Mouse (Mus musculus): Measurements from ENCODE around the gene Gm21903. TPM values are rescaled to one million over a fixed set of nuclear protein-coding genes. Genes with fewer than 3 reads are reported as not detected.
"Not testable (repeated sequence)": the region's sequence is repeated elsewhere in the genome, so short reads cannot be mapped to it uniquely, and the experiment has no call there.

Gm21903 gene
- total RNA-seq (2015) (not detected in 2 replicates), total RNA-seq (2017) (not detected in 2 replicates)

DNA sequence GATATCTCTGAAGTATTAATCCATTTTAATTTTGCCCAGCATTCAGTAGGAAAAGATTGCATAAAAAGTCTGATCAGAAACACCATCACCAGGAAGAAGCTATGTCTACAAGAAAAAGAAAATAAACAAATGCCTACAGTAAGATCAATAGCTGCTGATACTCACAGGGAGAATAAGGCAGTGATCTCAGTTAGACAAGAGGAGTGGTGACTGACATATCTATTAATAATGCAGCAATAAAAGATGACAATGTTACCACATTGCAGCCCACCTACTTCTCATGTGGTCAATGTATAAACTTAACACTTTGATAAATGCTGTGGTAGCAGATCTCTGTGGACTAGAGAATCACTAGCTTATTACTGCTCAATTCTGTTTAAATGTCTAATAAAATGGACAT, at the start of gene Gm21903:
TSS of gene Gm21903 (minus strand) at position 101 of the 400 bp plus-strand sequence.
- no peak for ATAC-seq (ENCODE audit: poor library complexity, severe bottlenecking)

GRCm38 (mm10) chr17:39076937-39077336, 33.8 kb upstream of the Gm21903 start, which contains the start of gene Esp23:
Gene Esp23 (minus strand): TSS chr17:39077037.
- ATAC-seq (ENCODE audit: poor library complexity, severe bottlenecking), result no peak

DNA sequence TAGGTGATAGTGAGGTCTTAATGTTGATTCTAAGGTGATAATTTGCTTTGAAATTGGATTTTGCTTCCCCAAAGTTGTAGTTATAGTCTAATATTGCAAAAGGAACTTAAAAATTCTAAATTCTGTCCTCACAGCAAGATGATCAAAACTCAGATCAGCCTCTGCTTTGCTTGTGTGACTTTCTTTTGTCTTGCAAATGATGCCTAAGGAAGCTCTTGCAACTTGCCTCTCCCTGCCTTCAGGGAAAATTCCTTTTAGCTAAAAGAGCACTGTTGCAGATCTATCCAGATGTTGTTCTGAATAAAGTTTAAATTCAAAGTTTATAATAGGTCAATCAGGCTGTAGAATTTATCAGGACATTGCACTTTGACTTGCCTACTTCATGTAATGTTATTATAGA, 20.5 kb upstream of the Gm21903 start:
- no peak for ATAC-seq (ENCODE audit: poor library complexity, severe bottlenecking)

DNA sequence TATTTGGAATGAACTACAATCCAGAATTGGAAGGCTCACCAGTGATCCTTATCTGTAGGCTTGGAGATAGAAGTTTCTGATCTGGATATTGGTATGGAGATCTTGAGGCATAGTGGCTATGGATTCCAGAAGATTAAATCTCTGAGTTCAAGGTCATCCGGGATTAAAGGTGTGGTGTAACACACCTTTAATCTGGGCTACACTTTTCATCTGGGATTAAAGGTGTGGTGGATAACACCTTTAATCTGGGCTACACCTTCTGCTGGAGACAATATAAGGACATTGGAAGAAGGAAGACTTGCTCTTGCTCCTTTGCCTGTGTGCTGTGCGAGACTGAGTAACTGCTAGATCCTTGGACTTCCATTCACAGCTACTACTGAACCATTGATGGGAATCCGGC, 6.7 kb downstream of the Gm21903 start, which contains the start of gene Esp24:
TSS of gene Esp24 (plus strand) at position 301 of the 400 bp plus-strand sequence.
- not testable (repeated sequence) for ATAC-seq (ENCODE audit: poor library complexity, severe bottlenecking)

DNA sequence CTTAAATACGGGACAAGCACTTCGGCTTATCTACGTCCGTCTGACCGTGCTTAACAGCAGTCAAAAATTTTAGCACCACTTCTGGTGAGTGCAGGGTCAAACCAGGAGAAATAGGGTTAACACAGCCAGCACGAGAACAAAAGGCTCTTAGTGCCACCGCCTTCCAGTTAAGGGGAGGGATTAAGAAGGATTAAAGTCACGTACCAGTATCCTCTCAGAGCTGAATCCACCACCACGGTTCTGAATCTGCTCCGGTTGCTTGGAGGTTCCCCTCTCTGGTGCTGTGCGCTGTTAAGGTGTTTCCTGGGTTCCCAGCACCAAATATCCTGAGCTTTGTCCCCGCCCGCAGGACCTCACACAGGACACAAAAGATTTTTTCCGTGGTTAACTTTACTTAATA, 26.0 kb downstream of the Gm21903 start:
- ATAC-seq (ENCODE audit: poor library complexity, severe bottlenecking), result no peak

DNA sequence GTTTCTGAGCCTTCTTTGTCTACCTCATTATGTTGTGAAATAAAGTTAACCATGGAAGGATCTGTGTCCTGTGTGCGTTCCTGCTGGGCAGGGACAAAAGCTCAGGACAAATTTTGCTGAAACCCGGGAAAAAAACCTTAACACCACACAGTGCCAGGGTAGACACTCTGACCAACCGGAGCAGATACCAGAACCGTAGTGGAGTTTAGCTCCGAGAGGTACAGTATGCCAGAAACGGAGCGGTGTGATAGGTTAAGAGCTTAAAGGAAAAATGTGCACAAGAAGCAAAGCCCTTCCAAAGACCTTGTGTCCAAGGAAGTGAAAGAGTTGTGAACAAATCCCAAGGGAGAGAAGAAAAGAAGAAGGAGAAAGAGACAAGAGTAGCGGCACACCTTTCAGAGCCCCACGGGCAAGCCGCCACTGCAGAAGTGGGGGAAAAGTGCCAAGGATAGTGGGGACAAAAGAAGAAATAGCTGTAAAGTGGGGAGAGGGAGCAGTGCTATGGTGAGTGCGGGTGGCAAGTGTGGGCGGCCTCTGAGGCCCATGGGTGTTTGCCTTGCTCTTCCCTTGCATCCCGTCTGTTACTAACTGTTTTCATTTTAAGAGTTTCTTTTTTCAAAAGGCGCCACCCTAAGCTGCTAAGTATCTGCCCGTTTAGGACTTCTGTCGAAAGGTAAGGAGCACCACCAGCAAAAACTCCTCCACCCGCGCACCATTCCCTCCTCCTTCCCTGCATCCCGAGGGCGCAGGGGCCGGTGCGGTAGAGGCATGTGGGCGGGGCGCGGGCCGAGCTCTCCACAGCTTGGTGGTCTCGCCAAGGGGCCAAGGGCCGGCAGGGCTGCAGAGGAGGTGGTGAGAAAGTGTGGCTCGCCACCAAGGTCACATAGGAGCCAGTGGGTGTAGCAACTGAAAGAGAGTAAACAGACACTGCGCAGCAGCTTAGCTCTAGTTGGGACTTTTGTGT, 32.2 kb downstream of the Gm21903 start:
- no peak for ATAC-seq (ENCODE audit: poor library complexity, severe bottlenecking)

DNA sequence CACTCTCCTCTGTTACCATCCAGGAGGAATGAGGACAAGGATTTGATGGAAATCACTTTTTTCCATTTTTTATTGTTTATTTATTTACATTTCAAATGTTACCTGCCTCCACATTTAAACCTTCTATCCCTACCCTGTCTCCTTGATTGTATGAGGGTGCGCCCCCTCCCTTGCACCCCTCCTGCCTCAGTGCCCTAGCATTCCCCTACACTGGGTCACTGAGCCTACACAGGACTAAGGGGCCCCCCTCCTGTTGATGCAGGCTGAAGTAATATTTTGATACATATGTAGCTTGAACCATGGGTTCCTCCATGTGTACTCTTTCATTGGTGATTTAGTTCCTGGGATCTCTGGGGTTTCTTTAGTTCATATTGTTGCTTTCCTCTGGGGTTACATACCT, 33.3 kb downstream of the Gm21903 start:
- no peak for ATAC-seq (ENCODE audit: poor library complexity, severe bottlenecking)

Other genes with a start within 250 kb of the Gm21903 start
- not detected in 2 replicates for gene Esp24, start 6.6 kb downstream of the Gm21903 start, total RNA-seq (2015)
- not detected in 2 replicates for gene Esp24, start 6.6 kb downstream of the Gm21903 start, total RNA-seq (2017)
- gene Esp23, start 33.7 kb upstream of the Gm21903 start, total RNA-seq (2015), result not detected in 2 replicates
- not detected in 2 replicates for gene Esp23, start 33.7 kb upstream of the Gm21903 start, total RNA-seq (2017)
- not detected in 2 replicates for gene Esp22, start 52.0 kb upstream of the Gm21903 start, total RNA-seq (2015)
- not detected in 2 replicates for gene Esp22, start 52.0 kb upstream of the Gm21903 start, total RNA-seq (2017)